Comparison of ENCODE assay signal across 8 mouse cellular contexts in genomic region chr7:4899649-4900522, GRCm38 (mm10). TPM values are rescaled to one million over a fixed set of nuclear protein-coding genes. Genes with fewer than 3 reads are reported as not detected.
A peak's percentile ranks its signal among the peaks of the same experiment; 100 is the strongest.
DNase-seq lines count a peak whose midpoint lies in the region; ATAC-seq lines count a peak whose summit lies in the region.

No protein-coding gene starts in this region.

- peak; percentile 39; the same call in 1 of the 2 replicates for ATAC-seq in kidney, embryonic 14.5 days (ENCODE audit: low FRiP score, low TSS enrichment)
- ATAC-seq in common myeloid progenitor, adult 5-6 weeks (replicated peaks; ENCODE audit: low read depth, poor library complexity, severe bottlenecking), result peak; percentile 61
- 0 out of 2 replicates have a peak, but pooled peaks have one; percentile 28 for ATAC-seq in limb, embryonic 11.5 days (ENCODE audit: insufficient number of reproducible peaks, low FRiP score, low TSS enrichment, low read depth)
- ATAC-seq in midbrain, embryonic 15.5 days (replicated peaks), result peak; percentile 72

- H3K36me3 ChIP-seq in kidney, embryonic 14.5 days (ENCODE audit: control insufficient read depth, insufficient read depth, low read length), result no peaks in the 10 kb centered on the region
- H3K36me3 ChIP-seq in limb, embryonic 11.5 days (ENCODE audit: control insufficient read depth, insufficient read depth, low read length), result no peaks in the 10 kb centered on the region
- no peaks in the 10 kb centered on the region for H3K36me3 ChIP-seq in midbrain, embryonic 15.5 days (replicated peaks)

- H3K9ac ChIP-seq in kidney, embryonic 14.5 days (ENCODE audit: low read depth, low read length), result 0 out of 2 replicates have a peak overlapping the region, but pooled peaks have one; percentile 28
- H3K9ac ChIP-seq in limb, embryonic 11.5 days (ENCODE audit: low read length), result no peak overlapping the region; the same call in 1 of the 2 replicates
- peak overlapping the region; percentile 33; the same call in 1 of the 2 replicates for H3K9ac ChIP-seq in midbrain, embryonic 15.5 days

- H3K4me2 ChIP-seq in kidney, embryonic 14.5 days (replicated peaks; ENCODE audit: low read depth, low read length), result peak overlapping the region; percentile 32
- H3K4me2 ChIP-seq in limb, embryonic 11.5 days (ENCODE audit: low read depth, severe bottlenecking), result peak overlapping the region; percentile 33
- H3K4me2 ChIP-seq in midbrain, embryonic 15.5 days, result peak overlapping the region; percentile 57

- H3K4me1 ChIP-seq in kidney, embryonic 14.5 days (ENCODE audit: control insufficient read depth, insufficient read depth, low read length), result 0 out of 2 replicates have a peak, but pooled peaks cover 7% of the 10 kb centered on the region
- H3K4me1 ChIP-seq in limb, embryonic 11.5 days (ENCODE audit: control insufficient read depth, insufficient read depth, low read length), result no peaks in the 10 kb centered on the region
- peaks cover 15% of the 10 kb centered on the region; the same call in 1 of the 2 replicates for H3K4me1 ChIP-seq in midbrain, embryonic 15.5 days

- 8% methylated on average over 19 of the region's 19 CpGs for WGBS in kidney, embryonic 14.5 days
- WGBS in limb, embryonic 11.5 days, result 7% methylated on average over 19 of the region's 19 CpGs
- WGBS in midbrain, embryonic 15.5 days, result 3% methylated on average over 19 of the region's 19 CpGs

- H3K4me3 ChIP-seq in kidney, embryonic 14.5 days (ENCODE audit: low read length), result peak overlapping the region; percentile 22
- H3K4me3 ChIP-seq in limb, embryonic 11.5 days (ENCODE audit: low read depth, low read length), result 0 out of 2 replicates have a peak overlapping the region, but pooled peaks have one; percentile 3
- peak overlapping the region; percentile 34 for H3K4me3 ChIP-seq in midbrain, embryonic 15.5 days

- peaks cover 3% of the 10 kb centered on the region; the same call in 1 of the 2 replicates for H3K9me3 ChIP-seq in kidney, embryonic 14.5 days (ENCODE audit: control insufficient read depth, low read length)
- no peaks in the 10 kb centered on the region; the same call in 1 of the 2 replicates for H3K9me3 ChIP-seq in limb, embryonic 11.5 days (ENCODE audit: control insufficient read depth, low read length)
- no peaks in the 10 kb centered on the region for H3K9me3 ChIP-seq in midbrain, embryonic 15.5 days

- H3K27me3 ChIP-seq in kidney, embryonic 14.5 days (ENCODE audit: control insufficient read depth, insufficient read depth, low read length), result 0 out of 2 replicates have a peak, but pooled peaks cover 3% of the 10 kb centered on the region
- H3K27me3 ChIP-seq in limb, embryonic 11.5 days (ENCODE audit: control insufficient read depth, insufficient read depth, low read length), result peaks cover 15% of the 10 kb centered on the region
- H3K27me3 ChIP-seq in midbrain, embryonic 15.5 days (replicated peaks), result no peaks in the 10 kb centered on the region

- H3K27ac ChIP-seq in kidney, embryonic 14.5 days (ENCODE audit: low read depth, low read length), result no peak overlapping the region
- H3K27ac ChIP-seq in limb, embryonic 11.5 days (replicated peaks; ENCODE audit: low read depth, low read length), result no peak overlapping the region
- peak overlapping the region; percentile 45; the same call in 1 of the 2 replicates for H3K27ac ChIP-seq in midbrain, embryonic 15.5 days

- DNase-seq in kidney, adult 18-20 months, result no peak
- peak; percentile 21 for DNase-seq in heart, adult 8-10 months (ENCODE audit: low spot score)
- no peak for DNase-seq in limb, embryonic 11.5 days (ENCODE audit: low spot score)
- no peak for DNase-seq in MN1 (ENCODE audit: low spot score)
- DNase-seq in T-cell, adult 2 months (ENCODE audit: low spot score), result no peak

RNA-seq across cellular contexts. Expression of gene Gm36210, which starts 6.4 kb away (rescaled TPM):
- 0.22 TPM in 1 of 2 replicates, not detected in the other for polyA plus RNA-seq in kidney, embryonic 14.5 days (2014; fragmentation: Nextera tagmentation; extraction: Ambion mirVana)
- not detected in 2 replicates for total RNA-seq in common myeloid progenitor, adult 5-6 weeks (2017)
- total RNA-seq in heart, adult 8-10 months (2022), result under 1 TPM in 2 of 4 experiments, not detected in 2; 0.22 to 0.43 TPM
- polyA plus RNA-seq in limb, embryonic 11.5 days (2014; fragmentation: Nextera tagmentation; extraction: Ambion mirVana), result not detected in 2 replicates
- 0.40 and 0.65 TPM in 2 replicates for polyA plus RNA-seq in midbrain, embryonic 15.5 days (2015; fragmentation: Nextera tagmentation; extraction: Ambion mirVana)

RNA-seq across cellular contexts. Expression of gene Zfp628, which starts 15.1 kb away (rescaled TPM):
- 4.5 and 5.2 TPM in 2 replicates for polyA plus RNA-seq in kidney, embryonic 14.5 days (2014; fragmentation: Nextera tagmentation; extraction: Ambion mirVana)
- 2.4 and 3.2 TPM in 2 replicates for total RNA-seq in common myeloid progenitor, adult 5-6 weeks (2017)
- total RNA-seq in heart, adult 8-10 months (2022), result 1 to 10 TPM; 6.4 to 8.4 (median 7.5) TPM
- 3.8 and 4.2 TPM in 2 replicates for polyA plus RNA-seq in limb, embryonic 11.5 days (2014; fragmentation: Nextera tagmentation; extraction: Ambion mirVana)
- polyA plus RNA-seq in midbrain, embryonic 15.5 days (2015; fragmentation: Nextera tagmentation; extraction: Ambion mirVana), result 4.5 and 4.6 TPM in 2 replicates

RNA-seq across cellular contexts. Expression of gene Nat14, which starts 21.9 kb away (rescaled TPM):
- polyA plus RNA-seq in kidney, embryonic 14.5 days (2014; fragmentation: Nextera tagmentation; extraction: Ambion mirVana), result 3.1 and 3.6 TPM in 2 replicates
- total RNA-seq in common myeloid progenitor, adult 5-6 weeks (2017), result 0.32 TPM in 1 of 2 replicates, not detected in the other
- 1 to 10 TPM; 4.7 to 6.7 (median 5.3) TPM for total RNA-seq in heart, adult 8-10 months (2022)
- polyA plus RNA-seq in limb, embryonic 11.5 days (2014; fragmentation: Nextera tagmentation; extraction: Ambion mirVana), result 1.9 and 2.9 TPM in 2 replicates
- polyA plus RNA-seq in midbrain, embryonic 15.5 days (2015; fragmentation: Nextera tagmentation; extraction: Ambion mirVana), result 46.3 and 47.7 TPM in 2 replicates

RNA-seq across cellular contexts. Expression of gene Isoc2a, which starts 22.9 kb away (rescaled TPM):
- polyA plus RNA-seq in kidney, embryonic 14.5 days (2014; fragmentation: Nextera tagmentation; extraction: Ambion mirVana), result 0.95 and 1.3 TPM in 2 replicates
- 3.8 and 6.5 TPM in 2 replicates for total RNA-seq in common myeloid progenitor, adult 5-6 weeks (2017)
- total RNA-seq in heart, adult 8-10 months (2022), result 10 to 100 TPM; 52.2 to 62.9 (median 54.4) TPM
- polyA plus RNA-seq in limb, embryonic 11.5 days (2014; fragmentation: Nextera tagmentation; extraction: Ambion mirVana), result 0.63 and 0.84 TPM in 2 replicates
- 0.54 and 0.57 TPM in 2 replicates for polyA plus RNA-seq in midbrain, embryonic 15.5 days (2015; fragmentation: Nextera tagmentation; extraction: Ambion mirVana)

RNA-seq across cellular contexts. Expression of gene Ssc5d, which starts 25.7 kb away (rescaled TPM):
- 1.1 and 2.5 TPM in 2 replicates for polyA plus RNA-seq in kidney, embryonic 14.5 days (2014; fragmentation: Nextera tagmentation; extraction: Ambion mirVana)
- not detected in 2 replicates for total RNA-seq in common myeloid progenitor, adult 5-6 weeks (2017)
- 1 to 10 TPM; 1.4 to 2.5 (median 1.9) TPM for total RNA-seq in heart, adult 8-10 months (2022)
- polyA plus RNA-seq in limb, embryonic 11.5 days (2014; fragmentation: Nextera tagmentation; extraction: Ambion mirVana), result 1.7 and 1.9 TPM in 2 replicates
- 1.0 and 1.4 TPM in 2 replicates for polyA plus RNA-seq in midbrain, embryonic 15.5 days (2015; fragmentation: Nextera tagmentation; extraction: Ambion mirVana)

Comparison
In these comparisons a context has a peak if more than half of its experiments do, and no peak if none do; other contexts are left out.
1. RNA of gene Nat14, which starts 21.9 kb away (polyA plus RNA-seq): 46.3 to 47.7 TPM in midbrain, embryonic 15.5 days; 3.1 to 3.6 TPM in kidney, embryonic 14.5 days and 1.9 to 2.9 TPM in limb, embryonic 11.5 days; every median in the first group is over 10 times any median in the second.
2. Peak in every context shown above with its lines, with median percentiles within 50 percentile points of each other: ATAC-seq, H3K4me2 ChIP-seq and H3K4me3 ChIP-seq.